Mouse (Mus musculus) lung, adult 2 months (tissue): ENCODE measurements around the gene Gpr183.

Experiments used
- CTCF ChIP-seq: fragments of 200-500 bp; IDR thresholded peaks from 2 replicates; pipeline ENCODE4 v1.5.1; 2011; ENCODE audit warnings: mild to moderate bottlenecking, low read length, control low read depth; ENCODE audit not compliant: insufficient read depth
- POLR2A ChIP-seq: fragments of 200-500 bp; IDR thresholded peaks from 2 replicates; pipeline ENCODE4 v1.6.1; 2011; ENCODE audit warnings: low read depth, mild to moderate bottlenecking, control low read depth, low read length, borderline replicate concordance; ENCODE audit errors: extremely low read depth

DNA sequence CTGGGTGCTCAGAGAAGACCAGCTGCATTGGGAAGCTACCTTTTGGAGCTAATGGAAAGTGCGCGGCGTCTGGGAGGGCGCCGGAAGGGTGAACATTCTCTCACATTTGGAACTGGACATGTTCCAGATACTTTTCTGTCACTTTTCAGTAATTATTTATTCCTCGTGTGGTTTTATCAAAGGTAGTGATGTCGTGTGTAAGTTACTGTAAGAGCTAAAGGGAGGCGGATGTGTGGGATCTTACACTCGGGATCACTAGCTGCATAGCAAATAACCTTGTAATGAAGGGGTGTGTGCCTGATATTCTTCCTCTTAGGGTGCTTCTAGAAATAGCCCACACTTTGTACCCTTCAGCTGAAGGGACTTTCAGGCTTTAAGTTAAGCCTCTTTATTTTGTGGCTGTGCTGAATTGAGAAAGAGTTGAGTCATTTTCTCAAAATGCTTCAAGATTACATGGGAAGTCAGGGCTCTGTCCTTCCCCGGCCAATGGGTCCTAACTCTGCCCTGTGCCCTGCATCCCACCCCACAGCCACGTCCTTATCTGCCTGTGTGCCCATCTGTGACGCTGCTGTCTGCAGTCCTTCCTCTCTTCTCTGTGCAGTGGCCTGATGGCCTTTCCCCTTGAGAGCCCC, 3.4 kb downstream of the Gpr183 start:
- TF ChIP-seq CTCF, result no peak
- no peak for TF ChIP-seq POLR2A
